Mouse (Mus musculus): Measurements from ENCODE around the gene Cerk. TPM values are rescaled to one million over a fixed set of nuclear protein-coding genes. Genes with fewer than 3 reads are reported as not detected.

Cerk gene
- polyA plus RNA-seq (2017; shearing (Covaris generic)): 5.5 TPM

DNA sequence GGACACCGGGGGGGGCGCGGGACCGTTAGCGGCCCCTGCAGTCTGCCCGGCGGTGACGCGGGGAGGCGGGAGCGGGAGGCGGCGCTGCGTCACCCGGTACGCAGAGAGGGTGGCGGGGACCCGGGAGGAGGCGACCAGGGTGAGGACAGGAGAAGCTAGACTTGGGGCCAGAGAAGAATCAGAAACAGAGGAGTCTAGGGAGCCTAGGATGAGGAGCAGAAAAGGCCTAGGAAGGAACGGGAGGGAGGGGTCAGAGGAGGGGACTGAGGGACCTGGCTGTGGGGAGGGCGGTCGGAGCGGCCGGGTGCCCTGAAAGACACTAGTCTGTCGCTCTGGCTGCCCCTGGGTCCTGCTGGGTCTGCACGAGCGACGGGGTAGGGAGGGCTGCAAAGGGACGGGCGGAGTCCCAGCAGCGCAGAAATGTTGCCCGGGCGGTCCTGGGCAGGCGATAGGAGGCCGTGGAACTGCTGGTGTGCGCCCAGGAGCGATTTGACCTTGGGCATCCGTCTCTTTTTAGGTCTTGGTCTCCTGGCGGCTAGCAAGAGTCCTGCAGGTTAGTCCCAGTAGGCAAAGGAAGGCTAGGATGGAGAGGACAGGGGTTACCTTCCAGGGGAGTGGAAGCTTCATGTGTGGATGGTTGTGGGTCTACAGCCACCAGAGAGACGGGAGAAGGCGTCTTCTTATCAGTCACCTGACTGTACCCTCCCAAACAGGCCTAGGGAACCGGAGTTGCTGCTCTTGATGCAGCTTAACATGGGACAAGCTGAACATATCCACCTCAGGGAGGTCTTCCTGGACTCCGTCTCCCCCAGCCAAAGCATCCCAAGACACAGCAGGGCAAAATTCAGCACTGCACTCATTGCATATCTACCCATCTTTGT, at the start of gene Cerk:
Gene Cerk, minus strand, starts transcription at position 453 of the 881 bp plus-strand sequence.

DNA sequence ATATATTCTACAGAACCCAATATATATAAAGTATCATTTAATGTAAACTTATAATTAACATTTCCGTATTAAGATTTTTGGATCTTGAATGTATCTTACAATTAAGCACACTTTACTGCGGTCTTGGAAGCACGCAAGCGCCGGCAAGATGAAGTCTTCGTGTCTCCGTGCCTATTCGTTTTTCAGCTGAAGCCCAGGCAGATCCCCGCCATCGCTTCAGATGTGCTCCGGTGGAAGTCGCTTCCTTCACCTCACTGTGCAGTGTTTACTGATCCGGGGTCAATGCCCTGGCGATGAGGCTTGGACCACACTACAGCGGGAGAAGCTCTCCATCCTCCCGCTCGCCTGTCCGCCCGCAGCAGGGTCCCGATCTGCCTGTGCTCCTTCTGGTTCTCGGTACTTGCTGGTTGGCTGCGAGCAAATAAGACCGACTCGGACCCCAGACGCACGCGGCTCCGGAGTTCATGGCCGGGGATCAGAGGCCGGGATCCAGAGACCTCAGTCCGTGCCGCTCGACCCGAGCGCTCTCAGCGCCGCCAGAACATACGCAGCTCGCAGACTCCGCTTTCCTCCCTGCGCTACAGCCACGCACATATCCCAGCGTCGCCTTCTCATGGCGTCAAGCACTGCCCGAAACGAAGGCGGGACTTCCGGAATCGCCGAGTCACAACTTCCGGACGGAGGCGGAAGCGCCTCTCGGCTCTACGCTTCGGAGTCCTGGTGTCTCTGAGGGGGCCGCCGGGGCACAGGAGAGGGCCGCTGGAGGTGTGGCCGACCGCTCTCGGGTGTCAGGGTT, 28.0 kb upstream of the Cerk start, which contains the start of gene Tbc1d22a:
Gene Tbc1d22a, plus strand, starts transcription at position 707 of the 796 bp plus-strand sequence.

Other genes with a start within 250 kb of the Cerk start
- gene Celsr1, start 152.4 kb downstream of the Cerk start, polyA plus RNA-seq (2017; shearing (Covaris generic)): 1.3 TPM
- 26.3 TPM for gene Gramd4, start 128.4 kb downstream of the Cerk start, polyA plus RNA-seq (2017; shearing (Covaris generic))
- 23.7 TPM for gene Tbc1d22a, start 28.3 kb upstream of the Cerk start, polyA plus RNA-seq (2017; shearing (Covaris generic))